Mouse (Mus musculus) forebrain, embryonic 14.5 days (tissue): ENCODE data around the gene Mmd2. TPM values are rescaled to one million over a fixed set of nuclear protein-coding genes. Genes with fewer than 3 reads are reported as not detected.

ENCODE experiments used
- ATAC-seq: fragments of 200-750 bp; cut with Nextera tagmentation; 2 replicates; pipeline ENCODE4 v1.8.0; 2017; ENCODE audit warnings: mild to moderate bottlenecking, moderate library complexity
- DNase-seq: peaks from one replicate; pipeline ENCODE4 v3.0.0-alpha.2; 2015; ENCODE audit warnings: low spot score
- H3K27ac ChIP-seq: fragments of 300-500 bp; sonication (generic); 2 replicates; pipeline ENCODE4 v1.5.1; 2014; ENCODE audit warnings: low read depth, mild to moderate bottlenecking, control low read depth, low read length, moderate library complexity
- H3K27me3 ChIP-seq: fragments of 300-500 bp; sonication (generic); replicated peaks from 2 replicates; pipeline ENCODE4 v1.6.1; 2014; ENCODE audit warnings: low read length, control low read depth, mixed read lengths; ENCODE audit not compliant: control insufficient read depth, insufficient read depth
- H3K36me3 ChIP-seq: fragments of 300-500 bp; sonication (generic); 2 replicates; pipeline ENCODE4 v1.6.1; 2014; ENCODE audit warnings: low read length, control low read depth; ENCODE audit not compliant: control insufficient read depth, insufficient read depth
- H3K4me1 ChIP-seq: fragments of 300-500 bp; sonication (generic); 2 replicates; pipeline ENCODE4 v1.6.1; 2014; ENCODE audit warnings: antibody characterized with exemption, low read length, control low read depth; ENCODE audit not compliant: control insufficient read depth, insufficient read depth
- H3K4me2 ChIP-seq: fragments of 300-500 bp; sonication (generic); 2 replicates; pipeline ENCODE4 v1.6.1; 2014; ENCODE audit warnings: mild to moderate bottlenecking, control low read depth, low read length
- H3K4me3 ChIP-seq: fragments of 300-500 bp; sonication (generic); 2 replicates; pipeline ENCODE4 v1.5.1; 2014; ENCODE audit warnings: low read depth, low read length, control low read depth
- H3K9ac ChIP-seq: fragments of 300-500 bp; sonication (generic); 2 replicates; pipeline ENCODE4 v1.6.1; 2014; ENCODE audit warnings: mild to moderate bottlenecking, low read length, control low read depth, moderate library complexity
- H3K9me3 ChIP-seq: fragments of 300-500 bp; sonication (generic); replicated peaks from 2 replicates; pipeline ENCODE4 v1.6.1; 2016; ENCODE audit warnings: low read length, control low read depth, mixed read lengths; ENCODE audit not compliant: control insufficient read depth
- WGBS: fragments of 180-500 bp; shearing (Covaris S2); extraction: QIAGEN DNeasy Blood & Tissue Kit; methylation state at CpG from one replicate; pipeline ENCODE4 v1.1.7; 2014; 5-methylcytosine and 5-hydroxymethylcytosine counted together
- polyA plus RNA-seq: library from polyadenylated mRNA; unstranded; fragments of >200 nt; fragmentation: Nextera tagmentation; extraction: Ambion mirVana; gene quantifications from 2 replicates; pipeline ENCODE4 v1.2.1, GENCODE M21; 2014

The Mmd2 gene
- polyA plus RNA-seq, 1 experiment from 2014 or later = 71.9 TPM

DNA sequence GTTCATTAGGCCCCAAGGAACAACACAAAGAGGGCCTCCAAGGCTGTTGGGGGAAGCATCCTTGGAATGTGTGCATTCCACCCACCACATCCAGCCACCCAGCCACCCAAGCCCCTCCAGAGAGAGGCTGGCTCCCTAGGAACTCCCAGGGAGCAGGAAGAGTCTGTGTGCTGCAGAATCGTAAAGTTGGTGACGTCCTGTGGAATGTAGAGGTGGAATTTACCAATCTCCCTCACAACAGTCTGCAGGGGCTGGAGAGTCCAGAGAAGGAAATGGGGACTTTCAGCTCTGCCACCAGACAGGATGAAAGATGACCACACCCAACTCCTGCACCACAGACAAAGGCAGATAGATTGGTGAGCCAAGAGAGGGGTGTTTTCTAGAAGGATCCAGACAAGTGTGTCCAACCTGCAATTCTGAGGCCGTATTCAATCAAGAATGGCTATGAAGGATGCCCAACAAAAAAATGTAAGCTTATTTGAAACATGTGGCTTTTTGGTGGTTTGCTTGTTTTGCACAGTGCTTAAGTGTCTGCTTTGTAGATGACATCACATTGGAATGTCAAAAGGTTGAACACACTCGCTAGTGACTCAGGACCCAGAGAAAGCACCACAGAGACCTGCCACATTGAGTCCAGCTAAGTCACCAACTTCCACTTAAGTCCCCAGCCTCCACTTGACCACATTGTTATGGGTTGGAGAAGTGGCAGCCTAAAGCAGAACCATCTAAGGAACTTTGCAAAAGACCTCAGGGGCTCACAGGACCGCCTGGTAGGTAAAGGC lies 63.4 kb downstream of the Mmd2 start:
- Histone ChIP-seq H3K4me3 (no peak overlapping the region), H3K4me1 (no peaks in the 10 kb centered on the region), H3K9ac (no peak overlapping the region), H3K4me2 (no peak overlapping the region), H3K9me3 (no peaks in the 10 kb centered on the region), H3K36me3 (no peaks in the 10 kb centered on the region), H3K27ac (no peak overlapping the region), H3K27me3 (0 out of 2 replicates have a peak, but pooled peaks cover 4% of the 10 kb centered on the region)
- DNase-seq (no peak), ATAC-seq (no peak)
- WGBS = 90% methylated on average over 5 of the region's 5 CpGs

- Histone ChIP-seq H3K9me3 (no peaks in the 10 kb centered on the region), H3K4me1 (no peaks in the 10 kb centered on the region), H3K27ac (no peak overlapping the region), H3K4me2 (no peak overlapping the region), H3K9ac (no peak overlapping the region), H3K4me3 (no peak overlapping the region), H3K27me3 (no peaks in the 10 kb centered on the region), H3K36me3 (no peaks in the 10 kb centered on the region)
- no peak for ATAC-seq
- no peak for DNase-seq
- 84% methylated on average over 3 of the region's 3 CpGs for WGBS
These were observed 71.3 kb downstream of the Mmd2 start for GRCm38 (mm10) chr5:142537286-142537685.

DNA sequence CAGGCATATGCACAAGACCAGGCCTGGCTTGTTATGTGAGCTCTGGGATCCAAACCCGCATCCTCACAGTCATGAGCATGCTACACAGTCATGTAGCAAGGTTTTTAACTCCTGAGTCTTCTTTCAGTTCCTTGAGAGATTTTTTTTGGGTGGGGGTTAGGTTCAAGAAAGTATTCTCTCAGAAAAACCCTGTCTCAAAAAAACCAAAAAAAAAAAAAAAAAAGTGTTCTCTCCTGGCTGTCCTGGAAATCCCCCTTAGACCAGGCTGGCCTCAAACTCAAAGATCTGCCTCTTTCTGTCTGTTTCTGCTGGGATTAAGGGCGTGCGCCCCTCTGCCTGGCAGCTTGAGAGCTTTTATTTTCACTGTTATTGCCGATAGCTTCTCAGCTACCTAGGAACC lies 73.2 kb downstream of the Mmd2 start:
- H3K9me3 ChIP-seq = no peaks in the 10 kb centered on the region
- no peak for DNase-seq
- ATAC-seq = no peak
- H3K9ac ChIP-seq = no peak overlapping the region
- no peaks in the 10 kb centered on the region for H3K4me1 ChIP-seq
- H3K4me3 ChIP-seq = no peak overlapping the region
- H3K4me2 ChIP-seq = no peak overlapping the region
- WGBS = 78% methylated on average over 4 of the region's 4 CpGs
- H3K27me3 ChIP-seq = peaks cover 4% of the 10 kb centered on the region; the same call in 1 of the 2 replicates
- H3K27ac ChIP-seq = no peak overlapping the region
- no peaks in the 10 kb centered on the region for H3K36me3 ChIP-seq

DNA sequence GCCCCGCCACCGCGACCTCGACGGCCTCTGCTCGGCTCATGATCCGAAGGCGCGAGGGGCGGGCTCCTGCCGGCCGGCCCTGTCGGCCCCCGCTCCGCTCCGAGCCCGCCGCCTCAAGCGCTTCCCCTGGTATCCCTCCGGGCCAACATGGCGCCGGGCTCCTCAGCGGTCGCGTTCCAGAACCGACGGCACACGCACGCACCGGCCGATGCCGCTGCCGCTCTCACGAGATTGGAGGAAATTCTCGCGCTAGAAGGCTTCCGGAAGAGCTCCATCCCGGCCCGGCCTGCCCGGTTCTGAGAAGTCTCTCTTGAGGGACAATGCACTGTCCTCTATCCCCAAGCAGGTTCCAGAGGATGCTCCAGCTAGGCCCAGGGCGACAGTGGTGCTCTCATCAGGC lies 78.7 kb downstream of the Mmd2 start, which contains the start of gene Papolb:
Papolb (minus strand) TSS at position 162 of the 400 bp plus-strand sequence.
- no peaks in the 10 kb centered on the region for H3K9me3 ChIP-seq
- H3K4me2 ChIP-seq = no peak within 1 kb of the TSS
- no peaks in the 10 kb centered on the region for H3K4me1 ChIP-seq
- no peak within 1 kb of the TSS for H3K4me3 ChIP-seq
- H3K27me3 ChIP-seq = peaks cover 9% of the 10 kb centered on the region
- no peak within 1 kb of the TSS for H3K9ac ChIP-seq
- ATAC-seq (no peak), DNase-seq (no peak)
- H3K27ac ChIP-seq = no peak within 1 kb of the TSS
- no peaks in the 10 kb centered on the region for H3K36me3 ChIP-seq
- WGBS = 45% methylated on average over 41 of the region's 41 CpGs

GRCm38 (mm10) chr5:142524711-142525464 lies 83.7 kb downstream of the Mmd2 start:
- 78% methylated on average over 8 of the region's 8 CpGs for WGBS
- no peaks in the 10 kb centered on the region for H3K36me3 ChIP-seq

GRCm38 (mm10) chr5:142521195-142521866 lies 87.3 kb downstream of the Mmd2 start:
- Histone ChIP-seq H3K36me3 (no peaks in the 10 kb centered on the region), H3K27me3 (no peaks in the 10 kb centered on the region), H3K9me3 (no peaks in the 10 kb centered on the region), H3K4me3 (no peak overlapping the region), H3K4me2 (no peak overlapping the region), H3K9ac (no peak overlapping the region), H3K27ac (no peak overlapping the region), H3K4me1 (no peaks in the 10 kb centered on the region)
- 87% methylated on average over 11 of the region's 11 CpGs for WGBS
- DNase-seq (no peak), ATAC-seq (no peak)

More at GRCm38 (mm10) chr5:142524711-142525464, 83.7 kb downstream of the Mmd2 start:
- H3K4me1 ChIP-seq = no peaks in the 10 kb centered on the region
- no peak overlapping the region for H3K4me3 ChIP-seq
- no peak overlapping the region for H3K4me2 ChIP-seq
- H3K27me3 ChIP-seq = peaks cover 5% of the 10 kb centered on the region; the same call in 1 of the 2 replicates
- H3K9ac ChIP-seq = no peak overlapping the region
- H3K27ac ChIP-seq = no peak overlapping the region
- no peaks in the 10 kb centered on the region for H3K9me3 ChIP-seq
- ATAC-seq (no peak), DNase-seq (no peak)

DNA sequence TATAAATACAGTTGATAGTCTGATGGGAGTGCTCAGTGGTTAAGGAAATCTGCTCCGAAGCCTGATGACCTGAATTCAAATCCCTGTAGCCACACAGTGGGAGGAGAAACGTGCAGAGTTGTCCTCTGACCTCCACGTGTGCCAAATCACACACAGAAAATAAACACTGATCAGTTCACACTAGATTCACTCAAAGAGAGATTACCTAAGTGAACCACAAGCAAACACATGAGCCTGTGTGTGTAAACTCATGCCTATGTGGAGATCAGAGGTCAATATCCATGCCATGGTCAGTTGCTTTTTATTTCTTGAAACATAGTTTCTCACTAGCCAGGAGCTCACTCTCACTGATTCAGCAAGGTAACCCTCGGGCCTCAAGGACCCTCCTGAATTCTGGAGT lies 88.2 kb downstream of the Mmd2 start:
- H3K4me3 ChIP-seq = no peak overlapping the region
- DNase-seq (no peak), ATAC-seq (no peak)
- H3K27ac ChIP-seq = no peak overlapping the region
- H3K9ac ChIP-seq = no peak overlapping the region
- H3K36me3 ChIP-seq = no peaks in the 10 kb centered on the region
- H3K9me3 ChIP-seq = no peaks in the 10 kb centered on the region
- no peak overlapping the region for H3K4me2 ChIP-seq
- WGBS = 82% methylated on average over 4 of the region's 4 CpGs
- no peaks in the 10 kb centered on the region for H3K4me1 ChIP-seq
- no peaks in the 10 kb centered on the region for H3K27me3 ChIP-seq

DNA sequence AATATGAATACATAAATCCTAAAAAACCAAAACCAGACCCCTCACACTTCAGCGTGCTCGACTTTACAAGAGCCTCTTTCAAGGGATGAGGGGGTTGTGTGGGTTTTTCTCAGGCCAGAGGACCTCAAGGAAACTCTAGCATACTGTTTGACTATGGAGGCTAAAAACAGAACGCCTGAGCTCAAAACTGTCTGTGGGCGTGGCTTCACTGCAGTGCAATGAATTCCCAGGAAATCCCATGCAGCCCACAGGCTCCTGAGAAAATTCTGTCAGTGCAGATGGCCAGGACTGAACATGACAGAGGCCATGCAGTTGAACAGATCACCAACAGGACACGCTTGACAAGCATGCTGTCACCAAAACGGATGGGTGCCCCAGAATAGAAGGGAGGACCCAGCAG lies 89.6 kb downstream of the Mmd2 start:
- ATAC-seq = no peak
- Histone ChIP-seq H3K27ac (no peak overlapping the region), H3K4me1 (no peaks in the 10 kb centered on the region), H3K9ac (no peak overlapping the region), H3K27me3 (no peaks in the 10 kb centered on the region), H3K4me3 (no peak overlapping the region), H3K9me3 (no peaks in the 10 kb centered on the region), H3K36me3 (no peaks in the 10 kb centered on the region), H3K4me2 (no peak overlapping the region)
- no peak for DNase-seq
- 69% methylated on average over 6 of the region's 6 CpGs for WGBS
